Mouse (Mus musculus) T-cell, adult 2 months (primary cell): ENCODE results near the gene Pnpla2.
A peak's percentile ranks its signal among the peaks of the same experiment; 100 is the strongest.

ENCODE experiments used
- DNase-seq: peaks from one replicate; pipeline ENCODE4 v3.0.0; 2022; ENCODE audit warnings: low spot score

Pnpla2 gene

DNA sequence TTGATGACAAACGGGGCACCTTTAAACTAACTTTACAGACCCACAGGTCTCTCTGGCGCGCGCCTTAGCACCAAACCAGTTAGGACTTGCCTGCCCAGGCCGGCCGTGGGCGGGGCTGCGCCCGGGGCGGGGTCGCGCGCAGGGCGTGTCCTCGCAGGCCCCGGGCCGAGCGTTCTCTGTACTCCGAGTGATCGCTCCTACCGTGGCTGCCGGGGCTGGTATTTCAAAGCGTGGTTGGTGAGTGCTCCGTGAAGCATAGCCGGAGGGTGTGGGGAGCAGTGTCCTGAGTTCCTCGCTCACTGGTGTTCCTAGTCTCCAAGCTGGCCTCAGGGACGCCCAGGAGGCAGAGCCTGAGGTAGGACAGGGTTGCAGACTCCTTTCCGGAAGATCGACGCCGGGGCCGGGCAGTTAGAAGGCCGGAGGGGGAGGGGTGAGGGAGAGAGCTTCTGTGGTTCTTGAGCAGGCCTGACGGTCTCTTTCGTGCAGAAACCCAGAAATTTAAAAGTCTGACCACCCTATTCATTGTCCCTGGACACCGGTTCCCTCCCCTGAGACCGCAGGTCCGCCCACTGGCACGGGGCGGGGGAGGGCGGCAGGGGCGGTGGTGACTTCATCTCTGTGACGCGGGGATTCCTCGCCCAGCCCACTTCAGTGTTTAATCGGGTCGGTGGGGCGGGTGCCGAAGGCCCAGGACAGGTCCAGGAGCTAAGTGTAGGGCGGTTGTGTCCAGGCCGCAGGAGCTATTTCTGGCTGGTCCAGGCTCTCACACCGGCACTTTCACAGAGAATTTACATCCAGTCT is 12.4 kb downstream of the Pnpla2 start, which contains the start of gene Cd151:
TSS of gene Cd151 (plus strand) at position 163 of the 801 bp plus-strand sequence.
- DNase-seq = peak; percentile 52

DNA sequence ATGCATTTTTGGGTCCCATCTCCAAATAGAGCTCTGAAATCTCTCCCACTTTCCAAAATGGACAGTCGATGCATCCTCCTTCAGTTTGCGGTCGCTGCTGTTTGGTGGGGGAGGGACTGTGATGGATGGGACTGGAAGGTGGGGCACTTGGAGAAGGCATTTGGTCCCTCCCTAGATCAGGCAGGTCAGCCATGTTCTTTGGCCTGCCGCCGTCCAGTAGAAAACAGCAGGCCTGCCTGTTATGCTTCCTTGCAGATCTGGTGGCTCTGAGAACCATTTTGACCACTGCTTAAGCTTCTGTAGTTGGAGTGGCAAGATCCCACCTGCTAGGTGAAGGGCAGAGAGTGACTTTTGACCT is 13.1 kb downstream of the Pnpla2 start:
- DNase-seq = no peak

DNA sequence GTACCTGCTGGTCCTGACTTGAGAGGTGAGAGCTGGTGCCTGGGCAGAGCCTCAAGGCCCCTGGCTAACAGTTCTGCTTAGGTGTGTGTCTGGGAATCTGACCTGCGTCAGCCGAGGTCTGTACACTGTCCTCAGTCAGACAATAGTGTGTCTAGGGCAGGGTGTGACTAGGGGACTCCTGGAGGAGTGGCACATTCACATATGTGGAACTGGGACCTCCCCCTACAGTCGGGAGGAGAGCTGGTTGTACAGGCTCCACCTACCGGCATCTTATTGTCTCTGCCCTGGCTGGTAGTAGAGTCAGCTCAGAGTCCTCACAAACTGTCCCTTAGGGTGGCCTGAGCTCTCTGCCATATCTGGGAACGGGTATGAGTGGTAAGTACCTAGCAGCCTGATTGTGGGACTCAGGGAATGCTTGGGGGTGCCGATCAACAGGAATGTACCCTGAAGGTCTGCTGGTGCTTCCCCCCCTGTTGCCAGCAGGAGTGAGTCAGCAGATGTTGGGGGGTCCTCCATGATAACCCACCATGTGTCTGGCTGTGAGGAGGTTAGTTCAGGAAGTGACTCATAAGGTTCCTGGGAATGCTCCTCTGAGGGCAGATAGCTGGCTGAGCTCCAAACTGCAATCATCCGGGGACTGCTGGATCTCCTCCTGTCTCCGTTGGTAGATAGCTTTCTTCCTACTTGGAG is 13.7 kb downstream of the Pnpla2 start:
- DNase-seq = peak; percentile 49

DNA sequence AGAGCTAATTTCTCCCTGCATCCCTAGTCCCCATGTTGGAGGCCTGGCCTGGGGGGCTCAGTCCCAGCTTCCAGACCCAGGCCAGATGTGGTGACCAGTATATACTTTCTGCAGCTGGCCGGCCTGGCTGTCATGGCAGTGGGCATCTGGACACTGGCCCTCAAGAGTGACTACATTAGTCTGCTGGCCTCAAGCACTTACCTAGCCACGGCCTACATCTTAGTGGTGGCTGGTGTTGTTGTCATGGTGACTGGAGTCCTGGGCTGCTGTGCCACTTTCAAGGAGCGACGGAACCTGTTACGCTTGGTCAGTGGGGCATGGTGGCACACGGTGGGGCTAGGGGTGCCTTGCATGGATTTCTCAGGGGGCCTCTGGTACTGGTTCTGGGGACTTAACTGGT is 14.4 kb downstream of the Pnpla2 start:
- no peak for DNase-seq

DNA sequence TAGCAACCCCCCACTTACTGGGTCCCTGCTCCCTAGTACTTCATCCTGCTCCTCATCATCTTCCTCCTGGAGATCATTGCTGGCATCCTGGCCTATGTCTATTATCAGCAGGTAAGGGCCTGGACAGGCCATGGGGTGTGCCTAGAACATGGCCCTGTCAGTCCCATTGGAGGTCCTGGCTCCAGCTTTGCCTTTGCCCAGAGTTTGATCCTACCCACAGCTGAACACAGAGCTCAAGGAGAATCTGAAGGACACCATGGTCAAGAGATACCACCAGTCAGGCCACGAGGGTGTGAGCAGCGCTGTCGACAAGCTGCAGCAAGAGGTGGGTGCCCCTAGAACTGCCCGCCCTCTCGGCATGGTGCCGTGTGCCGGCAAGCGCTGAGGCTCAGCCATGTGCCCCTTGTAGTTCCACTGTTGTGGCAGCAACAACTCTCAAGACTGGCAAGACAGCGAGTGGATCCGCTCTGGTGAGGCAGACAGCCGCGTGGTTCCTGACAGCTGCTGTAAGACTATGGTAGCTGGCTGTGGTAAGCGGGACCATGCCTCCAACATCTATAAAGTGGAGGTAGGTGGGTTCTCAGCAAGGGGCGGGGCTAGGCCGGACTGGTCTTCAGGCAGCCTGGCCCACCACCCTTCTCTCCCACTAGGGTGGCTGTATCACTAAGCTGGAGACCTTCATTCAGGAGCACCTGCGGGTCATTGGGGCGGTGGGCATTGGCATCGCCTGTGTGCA is 15.1 kb downstream of the Pnpla2 start:
- no peak for DNase-seq

DNA sequence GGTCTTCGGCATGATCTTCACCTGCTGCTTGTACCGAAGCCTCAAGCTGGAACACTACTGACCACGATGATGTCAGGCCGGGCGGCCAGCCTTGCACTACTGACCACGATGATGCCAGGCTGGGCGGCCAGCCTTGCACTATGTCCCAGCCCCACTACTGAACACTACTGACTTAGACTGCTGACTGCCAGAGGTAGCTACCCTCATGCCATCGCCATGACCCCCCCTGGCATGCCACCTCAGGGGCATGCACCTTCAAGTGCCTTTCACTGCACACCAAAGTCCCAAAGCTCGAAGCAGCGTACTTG is 15.6 kb downstream of the Pnpla2 start:
- no peak for DNase-seq

DNA sequence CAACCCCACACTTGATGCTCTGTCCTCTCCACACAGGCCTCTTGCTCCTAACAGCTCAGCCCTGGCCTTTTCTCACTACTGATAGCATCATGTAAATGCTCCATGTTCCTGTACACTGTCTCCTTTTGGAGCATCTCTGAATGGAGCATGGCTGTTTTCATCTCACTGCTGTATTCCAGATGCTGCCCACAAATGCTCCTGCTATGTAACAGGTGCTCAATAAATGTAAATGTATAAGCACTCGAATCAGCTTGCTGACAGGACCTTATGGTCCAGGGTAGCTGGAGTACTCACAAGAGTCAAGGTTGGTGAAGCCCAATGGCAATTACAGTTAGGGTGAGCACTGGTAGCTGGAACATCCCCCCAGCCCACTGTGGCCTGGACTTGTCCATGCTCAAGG is 16.2 kb downstream of the Pnpla2 start:
- DNase-seq = no peak

DNA sequence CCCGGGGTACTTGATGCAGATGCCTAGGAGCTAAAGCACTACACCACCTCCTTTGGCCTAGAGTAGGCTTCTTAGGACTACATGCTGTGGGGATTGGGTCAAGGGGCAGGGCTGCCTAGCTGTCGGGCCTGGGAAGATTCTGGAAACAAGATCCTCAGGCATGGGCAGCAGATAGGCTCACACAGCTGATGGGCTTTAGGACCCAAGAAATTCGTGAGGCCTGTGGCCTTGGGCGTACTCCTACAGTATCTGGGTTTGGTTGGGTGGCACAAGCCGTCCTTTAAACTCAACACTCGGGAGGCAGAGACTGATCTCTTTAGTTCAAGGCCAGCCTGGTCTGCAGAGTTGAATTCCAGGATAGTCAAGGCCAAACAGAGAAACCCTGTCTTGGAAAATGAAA is 17.2 kb downstream of the Pnpla2 start:
- no peak for DNase-seq

DNA sequence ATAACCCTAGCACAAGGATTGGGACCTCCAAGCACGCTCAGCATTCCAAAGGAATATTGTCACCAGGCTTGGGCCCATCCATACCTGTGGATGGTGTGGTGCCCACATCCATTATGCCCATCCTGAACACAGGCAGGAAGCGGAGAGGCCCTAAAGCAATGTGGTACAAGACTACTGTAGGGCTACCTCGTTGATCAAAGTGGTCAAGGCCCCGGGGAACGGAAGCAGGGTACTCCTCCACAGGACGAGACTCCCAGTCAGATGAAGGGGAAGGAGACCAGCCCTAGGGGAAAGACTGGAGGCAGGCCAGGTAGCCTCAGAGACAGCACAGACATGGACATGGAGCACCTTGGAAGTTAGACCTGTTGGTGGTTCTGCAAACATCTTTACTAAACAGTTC is 17.8 kb downstream of the Pnpla2 start:
- DNase-seq = no peak

DNA sequence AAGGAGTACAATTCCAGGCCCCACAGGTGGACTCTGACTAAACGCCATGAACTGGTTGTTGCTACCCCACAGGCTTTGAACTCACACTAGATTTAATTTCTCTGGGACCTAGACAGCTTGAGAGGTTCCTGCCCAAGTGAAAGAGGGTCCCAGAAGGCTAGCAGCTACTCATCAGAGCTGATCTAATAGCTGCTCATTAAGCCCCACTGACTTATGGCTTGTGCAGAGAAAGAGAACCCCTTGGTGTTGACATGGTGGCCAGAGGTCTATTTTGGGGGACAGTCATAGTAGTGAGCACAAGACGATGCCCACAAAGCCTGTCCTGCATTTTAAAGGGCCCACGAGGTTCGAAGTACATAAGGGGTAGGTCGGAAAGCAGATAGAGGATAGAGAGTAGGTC is 19.2 kb downstream of the Pnpla2 start:
- DNase-seq = no peak

DNA sequence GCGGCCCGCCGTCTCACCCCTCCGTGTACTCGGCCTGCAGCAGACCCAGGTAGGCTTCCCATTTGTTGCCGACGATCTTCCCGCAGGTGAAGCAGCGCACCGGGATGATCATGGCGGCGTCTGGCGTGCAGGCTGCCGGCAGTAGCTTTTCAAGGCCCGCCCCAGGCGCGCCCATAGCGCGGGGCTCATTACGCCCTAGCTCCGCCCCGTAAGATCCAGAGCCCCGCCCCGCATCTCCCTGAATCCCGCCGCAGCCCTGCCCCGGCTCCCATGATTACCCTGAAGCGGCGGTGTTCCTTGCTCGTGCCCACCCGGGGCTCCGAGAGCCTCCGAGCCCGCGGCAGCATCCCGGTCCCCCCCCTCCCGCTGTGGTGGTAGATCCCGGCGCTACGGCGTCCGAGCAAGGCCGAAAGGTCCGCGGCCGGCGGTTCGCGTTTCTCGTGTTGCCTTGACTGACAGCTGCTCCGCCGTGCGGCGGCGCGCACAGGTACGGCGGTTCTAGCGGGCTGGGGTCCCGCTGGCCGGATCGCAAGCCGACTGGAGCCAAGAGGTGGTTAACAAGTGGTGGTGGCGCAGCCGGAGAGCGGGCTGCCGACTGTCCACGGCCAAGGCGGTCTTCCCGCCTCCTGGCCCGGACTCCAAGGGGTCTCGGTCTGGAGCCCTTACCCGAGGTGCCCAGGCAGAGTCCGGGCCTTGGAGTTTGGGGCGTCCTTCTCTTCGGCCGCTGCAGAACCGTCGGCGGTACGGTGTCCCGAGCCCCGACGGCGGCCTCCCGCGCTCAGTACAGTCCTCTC is 20.2 kb downstream of the Pnpla2 start, which contains the start of the genes Polr2l and Tspan4:
TSS of gene Polr2l (minus strand) at position 122 of the 794 bp plus-strand sequence.
TSS of gene Tspan4 (plus strand) at position 230 of the 794 bp plus-strand sequence.
- DNase-seq = peak; percentile 83

DNA sequence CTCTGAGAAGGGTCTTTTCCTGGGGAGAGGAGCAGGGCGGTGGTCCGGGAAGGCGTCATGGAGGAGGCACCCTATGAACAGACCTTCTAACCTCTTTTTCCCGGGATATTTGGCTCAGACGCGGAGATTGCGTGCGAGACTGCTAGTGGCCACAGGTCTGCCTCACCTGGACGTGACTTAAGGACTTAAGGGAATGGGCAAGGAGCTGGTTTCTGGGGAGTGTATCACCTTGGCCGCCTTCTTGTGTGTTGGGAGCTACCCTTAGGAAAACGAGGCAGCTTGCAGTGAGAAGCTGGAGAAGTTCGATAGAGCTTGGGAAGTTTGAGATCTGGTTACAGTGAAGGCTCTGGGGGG is 20.8 kb downstream of the Pnpla2 start:
- no peak for DNase-seq

DNA sequence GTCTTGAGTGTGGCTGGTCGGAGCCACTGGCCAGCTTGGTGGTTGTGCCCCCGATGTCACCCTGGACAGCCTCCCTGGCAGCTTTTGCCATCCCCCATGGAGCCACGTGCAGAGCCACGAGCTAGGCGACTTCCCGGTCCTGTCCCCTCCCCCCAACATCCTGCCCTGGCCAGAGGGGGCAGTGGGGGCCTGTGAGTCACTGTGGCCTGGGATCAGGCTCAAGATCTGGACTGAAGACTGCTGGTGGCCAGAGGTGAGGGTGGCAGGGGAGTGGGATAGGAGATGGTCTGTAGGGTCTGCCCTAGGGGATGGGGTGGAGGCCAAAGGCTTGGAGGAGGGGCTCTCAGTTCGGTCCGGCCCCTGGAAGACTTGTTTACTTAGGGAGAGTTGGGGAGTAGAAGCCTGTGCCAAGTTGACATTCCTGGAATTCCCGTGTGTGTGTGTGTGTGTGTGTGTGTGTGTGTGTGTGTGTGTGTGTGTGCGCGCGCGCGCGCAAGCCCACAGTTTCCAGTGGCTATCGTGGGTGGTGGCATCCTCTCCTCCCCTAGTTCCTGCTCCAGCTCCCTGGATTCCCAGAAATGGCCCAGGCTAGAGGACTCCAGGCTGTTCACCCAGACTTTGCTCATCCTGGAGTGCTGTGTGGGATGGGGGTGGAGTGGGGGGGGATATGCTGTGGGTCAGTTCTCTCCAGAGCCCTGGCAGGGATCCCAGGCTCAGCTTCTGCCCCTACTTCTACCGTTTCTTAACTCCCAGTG is 21.4 kb downstream of the Pnpla2 start:
- DNase-seq = peak; percentile 32

DNA sequence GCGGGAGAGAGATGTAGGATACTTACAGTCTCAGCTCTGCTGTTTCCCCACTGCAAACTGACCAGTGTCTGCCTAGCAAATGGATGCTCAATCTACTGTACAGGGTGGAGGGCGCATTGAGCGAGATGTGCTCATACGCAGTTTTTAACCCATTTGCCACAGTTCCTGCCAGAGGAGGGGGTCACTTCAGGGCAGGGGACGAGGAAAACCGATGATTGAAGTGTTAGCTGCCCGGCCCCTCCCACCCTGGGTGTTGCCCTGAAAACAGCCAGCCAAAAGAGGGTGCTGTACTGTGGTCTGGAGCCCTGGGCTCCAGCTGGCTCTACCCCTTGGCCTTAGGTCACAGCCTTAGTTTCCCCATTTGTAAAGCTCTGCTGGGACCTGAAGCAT is 22.0 kb downstream of the Pnpla2 start:
- no peak for DNase-seq

DNA sequence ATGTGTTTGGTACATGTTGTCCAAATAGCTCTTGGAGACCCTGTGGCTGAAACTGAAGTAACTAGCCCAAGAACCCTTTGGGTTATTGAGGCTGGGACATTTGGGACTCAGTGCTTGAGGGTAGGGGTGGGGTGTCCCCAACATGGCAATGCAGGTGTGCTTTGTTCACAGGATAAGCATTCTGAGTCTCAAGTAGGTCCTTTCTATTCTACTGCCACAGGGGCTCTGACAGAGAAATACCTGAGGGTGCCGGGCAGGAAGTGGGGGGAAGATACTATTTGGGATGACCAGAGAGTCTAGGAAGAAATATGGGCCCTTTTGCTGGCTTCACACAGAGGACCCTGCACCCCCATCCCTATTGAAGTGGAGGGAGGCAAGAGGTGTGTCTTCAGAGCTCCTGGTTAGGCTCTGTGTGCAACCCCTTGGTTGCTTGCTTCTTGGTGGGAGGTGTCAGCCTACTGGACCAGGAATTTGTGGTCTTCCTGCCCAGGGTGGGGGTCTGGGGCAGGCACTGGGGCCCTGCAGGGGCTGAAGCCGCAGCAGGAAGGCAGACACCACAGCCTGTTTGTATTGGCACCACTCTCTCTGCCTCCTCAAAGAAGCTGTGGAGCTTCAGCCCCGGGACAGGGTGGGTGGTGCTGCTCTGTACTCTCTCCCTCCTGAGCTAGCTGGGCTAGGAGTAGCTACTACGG is 22.7 kb downstream of the Pnpla2 start:
- DNase-seq = no peak

DNA sequence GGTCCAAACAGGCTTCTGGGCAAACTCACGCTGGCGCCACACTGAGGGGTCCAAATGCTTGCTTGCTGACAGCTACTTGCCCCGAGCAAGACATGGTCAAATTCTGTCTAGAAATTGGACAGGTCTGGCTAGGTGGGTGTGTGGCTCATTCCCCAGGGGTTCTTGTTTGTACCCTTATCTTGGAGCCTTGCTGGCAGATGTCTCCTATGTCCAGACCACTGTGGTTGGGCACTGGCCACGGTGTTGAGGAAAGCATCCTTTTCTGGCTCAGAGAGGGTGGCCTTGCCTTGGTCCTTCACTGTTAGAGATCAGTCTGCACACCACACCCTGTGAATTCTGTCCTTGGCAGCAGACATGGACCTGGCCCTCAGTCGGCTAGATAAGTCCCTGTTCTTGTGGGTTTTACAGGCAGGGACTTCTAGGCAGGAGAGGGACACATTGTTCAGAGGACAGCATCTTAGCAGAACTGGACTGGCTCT is 23.3 kb downstream of the Pnpla2 start:
- no peak for DNase-seq

DNA sequence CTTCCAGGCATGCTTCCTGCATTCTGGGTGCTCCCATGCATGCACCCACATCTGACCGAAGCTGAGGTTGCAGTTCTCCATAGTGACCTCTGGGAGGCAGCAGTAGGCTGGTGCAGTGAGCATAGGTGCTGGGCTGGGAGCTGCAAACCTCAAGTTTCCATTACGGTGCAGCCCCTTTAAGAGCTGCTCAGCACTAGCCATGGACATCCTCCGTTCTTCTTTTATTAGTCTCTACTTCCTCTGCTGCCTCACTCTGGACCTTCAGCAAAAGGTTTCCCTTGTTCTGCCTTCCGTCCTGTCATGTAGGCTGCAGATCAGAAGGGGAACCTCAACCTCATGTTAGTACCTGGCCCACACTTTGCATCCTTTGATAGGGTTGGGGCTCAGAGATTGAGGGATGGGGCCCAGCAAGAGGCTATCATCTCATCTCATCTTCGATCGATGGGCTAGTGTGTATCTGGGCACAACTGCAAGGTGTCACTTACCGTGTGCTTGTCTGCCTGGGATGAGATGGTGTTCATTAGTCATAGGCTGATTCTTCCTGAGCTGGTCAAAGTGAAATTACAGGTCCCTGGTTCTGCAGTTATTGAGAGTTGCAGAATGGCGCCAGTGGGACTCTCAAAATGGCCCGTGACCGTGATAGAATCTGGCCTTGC is 26.0 kb downstream of the Pnpla2 start:
- peak; percentile 73 for DNase-seq

DNA sequence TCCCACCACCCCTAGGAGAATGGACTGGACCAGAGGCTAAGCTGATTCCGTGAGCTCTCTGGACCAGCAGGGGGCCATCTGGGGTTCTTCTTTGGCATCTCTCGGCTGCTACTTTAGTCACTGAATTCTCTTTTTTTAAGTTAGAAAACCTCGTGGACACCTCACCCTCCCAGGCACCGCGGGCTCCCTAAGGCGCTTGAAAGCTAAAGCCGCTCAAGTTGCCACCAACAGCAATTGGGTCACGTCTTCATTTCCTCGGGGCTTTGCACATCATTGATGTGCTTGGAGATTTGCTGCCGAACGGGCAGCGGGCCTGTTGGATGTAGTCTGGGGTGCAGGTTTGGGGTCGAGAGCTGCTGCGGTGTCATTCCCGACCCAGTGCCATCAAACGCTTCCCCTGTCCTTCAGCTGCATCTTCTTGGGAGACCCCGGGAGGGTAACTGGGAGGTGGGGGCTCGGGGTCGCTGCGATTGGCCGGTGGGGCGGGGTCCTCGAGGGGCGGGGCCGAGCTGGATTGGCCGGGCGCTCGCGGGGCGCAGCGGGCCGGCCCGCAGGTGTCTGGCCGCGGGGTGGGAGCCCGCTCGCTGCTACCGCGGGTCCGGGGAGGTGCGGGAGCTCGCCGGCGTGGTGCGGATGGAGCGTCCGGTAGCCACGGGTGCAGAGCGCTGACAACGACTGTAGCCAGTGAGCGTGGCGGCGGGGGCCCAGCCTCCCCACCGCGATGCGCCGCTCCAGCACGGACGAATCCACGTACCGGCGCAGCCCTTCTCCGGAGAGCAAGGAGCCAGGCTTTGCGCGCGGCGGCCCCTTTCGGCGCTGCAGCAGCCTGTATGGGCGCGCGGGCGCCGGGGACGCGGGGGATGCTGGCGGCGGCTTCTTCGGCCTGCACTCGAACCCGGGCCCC is 26.8 kb downstream of the Pnpla2 start:
- peak; percentile 52 for DNase-seq

DNA sequence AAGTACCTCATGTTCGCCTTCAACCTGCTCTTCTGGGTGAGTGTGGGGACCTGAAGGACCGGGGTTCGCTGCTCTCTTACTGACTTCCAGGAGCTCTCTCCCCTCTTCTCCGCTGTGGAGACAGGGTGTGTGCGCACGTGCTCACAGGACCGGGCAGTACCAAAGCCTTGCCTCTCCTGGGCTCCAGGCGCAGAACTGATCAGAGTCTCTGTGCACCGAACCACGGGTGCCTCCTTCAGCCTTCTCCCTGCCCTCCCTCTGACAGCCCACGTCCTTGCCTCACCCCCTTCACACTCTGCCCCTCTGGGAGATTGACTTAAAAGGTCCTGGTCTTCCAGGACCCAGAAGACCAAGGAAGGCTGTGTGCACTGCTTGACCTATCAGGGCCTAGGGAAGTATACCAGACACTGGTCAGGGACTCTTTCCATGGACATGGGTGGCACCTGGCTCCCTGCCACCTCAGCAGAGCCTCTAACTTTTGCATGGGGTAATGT is 27.6 kb downstream of the Pnpla2 start:
- no peak for DNase-seq
